Mouse (Mus musculus) heart, postnatal 0 days (tissue): ENCODE measurements around the gene Tubb4a.
"Not testable (repeated sequence)": the region's sequence is repeated elsewhere in the genome, so short reads cannot be mapped to it uniquely, and the experiment has no call there.

Experiments used
- CTCF ChIP-seq: IDR thresholded peaks from 2 replicates; pipeline ENCODE4 v1.5.1; 2016; ENCODE audit warnings: antibody characterized with exemption, control low read depth, low read depth
- EP300 ChIP-seq: IDR thresholded peaks from 2 replicates; pipeline ENCODE4 v1.6.1; 2016; ENCODE audit warnings: antibody characterized with exemption, low read depth

- TF ChIP-seq CTCF, EP300: not testable (repeated sequence)
Measured at GRCm38 (mm10) chr17:57134021-57134420, 46.4 kb upstream of the Tubb4a start.
